Mouse (Mus musculus) midbrain, embryonic 12.5 days (tissue): ENCODE measurements at regions not wholly inside any gene's neighbourhood (a gene's known extent, or its start where the extent isn't known, plus 50 kb on each side); places are given as distances from the start of the nearest gene placed in this dataset.

ENCODE experiments used
- ATAC-seq: fragments of 200-750 bp; cut with Nextera tagmentation; 2 replicates; pipeline ENCODE4 v1.8.0; 2017; ENCODE audit warnings: low read depth, moderate TSS enrichment, moderate library complexity; ENCODE audit not compliant: low FRiP score
- H3K27ac ChIP-seq: fragments of 300-500 bp; sonication (generic); replicated peaks from 2 replicates; pipeline ENCODE4 v1.5.1; 2016; ENCODE audit warnings: mild to moderate bottlenecking
- H3K27me3 ChIP-seq: fragments of 300-500 bp; sonication (generic); 2 replicates; pipeline ENCODE4 v1.6.1; 2016; ENCODE audit warnings: mild to moderate bottlenecking
- H3K36me3 ChIP-seq: fragments of 300-500 bp; sonication (generic); 2 replicates; pipeline ENCODE4 v1.6.1; 2016
- H3K4me1 ChIP-seq: fragments of 300-500 bp; sonication (generic); 2 replicates; pipeline ENCODE4 v1.6.1; 2016
- H3K4me2 ChIP-seq: fragments of 300-500 bp; sonication (generic); replicated peaks from 2 replicates; pipeline ENCODE4 v1.6.1; 2016; ENCODE audit warnings: mild to moderate bottlenecking, moderate library complexity
- H3K4me3 ChIP-seq: fragments of 300-500 bp; sonication (generic); 2 replicates; pipeline ENCODE4 v1.5.1; 2016; ENCODE audit warnings: mild to moderate bottlenecking
- H3K9ac ChIP-seq: fragments of 300-500 bp; sonication (generic); replicated peaks from 2 replicates; pipeline ENCODE4 v1.6.1; 2016; ENCODE audit warnings: mild to moderate bottlenecking, moderate library complexity
- H3K9me3 ChIP-seq: fragments of 300-500 bp; sonication (generic); 2 replicates; pipeline ENCODE4 v1.6.1; 2016; ENCODE audit warnings: mild to moderate bottlenecking
- WGBS: fragments of 180-500 bp; shearing (Covaris S2); methylation state at CpG from one replicate; pipeline ENCODE4 v1.1.7; 2016; 5-methylcytosine and 5-hydroxymethylcytosine counted together

- no peak overlapping the region for H3K27ac ChIP-seq
- WGBS, result 66% methylated on average over 12 of the region's 12 CpGs
- no peak overlapping the region for H3K4me2 ChIP-seq
- no peaks in the 10 kb centered on the region for H3K36me3 ChIP-seq
- H3K9me3 ChIP-seq, result no peaks in the 10 kb centered on the region
- no peak for ATAC-seq
- H3K9ac ChIP-seq, result no peak overlapping the region
- H3K4me3 ChIP-seq, result no peak overlapping the region
- H3K4me1 ChIP-seq, result no peaks in the 10 kb centered on the region
- no peaks in the 10 kb centered on the region for H3K27me3 ChIP-seq
Measured at GRCm38 (mm10) chr7:78971644-78972313, 58.6 kb downstream of the Isg20 start.

- H3K4me2 ChIP-seq, result peak overlapping the region; percentile 79
- H3K9ac ChIP-seq, result peak overlapping the region; percentile 46; the same call in 1 of the 2 replicates
- no peaks in the 10 kb centered on the region for H3K36me3 ChIP-seq
- no peak overlapping the region for H3K27ac ChIP-seq
- WGBS, result 36% methylated on average over 5 of the region's 5 CpGs
- H3K9me3 ChIP-seq, result no peaks in the 10 kb centered on the region
- H3K4me3 ChIP-seq, result peak overlapping the region; percentile 46
- H3K27me3 ChIP-seq, result peaks cover 13% of the 10 kb centered on the region
- peaks cover 9% of the 10 kb centered on the region for H3K4me1 ChIP-seq
- peak; percentile 56 for ATAC-seq
Measured at GRCm38 (mm10) chr7:78989751-78990206, 63.5 kb upstream of the Acan start.

GRCm38 (mm10) chr7:78990302-78991038, 62.8 kb upstream of the Acan start:
- Histone ChIP-seq H3K9me3 (no peaks in the 10 kb centered on the region), H3K36me3 (no peaks in the 10 kb centered on the region), H3K4me3 (peak overlapping the region; percentile 46), H3K27me3 (peaks cover 13% of the 10 kb centered on the region), H3K4me1 (peaks cover 9% of the 10 kb centered on the region), H3K27ac (no peak overlapping the region), H3K9ac (peak overlapping the region; percentile 46), H3K4me2 (peak overlapping the region; percentile 79)
- peak; percentile 85 for ATAC-seq
- 3% methylated on average over 27 of the region's 27 CpGs for WGBS

GRCm38 (mm10) chr7:78992991-78993390, 60.3 kb upstream of the Acan start:
- no peak for ATAC-seq
- Histone ChIP-seq H3K9ac (no peak overlapping the region), H3K27ac (no peak overlapping the region), H3K4me3 (no peak overlapping the region), H3K27me3 (peaks cover 13% of the 10 kb centered on the region), H3K9me3 (no peaks in the 10 kb centered on the region), H3K4me1 (peaks cover 9% of the 10 kb centered on the region), H3K4me2 (no peak overlapping the region), H3K36me3 (no peaks in the 10 kb centered on the region)
- 92% methylated on average over 7 of the region's 7 CpGs for WGBS

GRCm38 (mm10) chr7:78994134-78994533, 59.1 kb upstream of the Acan start:
- 90% methylated on average over 8 of the region's 8 CpGs for WGBS
- H3K27ac ChIP-seq, result no peak overlapping the region
- H3K4me3 ChIP-seq, result no peak overlapping the region
- ATAC-seq, result no peak
- no peaks in the 10 kb centered on the region for H3K9me3 ChIP-seq
- H3K27me3 ChIP-seq, result peaks cover 13% of the 10 kb centered on the region
- no peak overlapping the region for H3K4me2 ChIP-seq
- H3K4me1 ChIP-seq, result peaks cover 9% of the 10 kb centered on the region
- H3K9ac ChIP-seq, result no peak overlapping the region
- no peaks in the 10 kb centered on the region for H3K36me3 ChIP-seq

GRCm38 (mm10) chr7:78995034-78995433, 58.2 kb upstream of the Acan start:
- Histone ChIP-seq H3K4me3 (no peak overlapping the region), H3K4me2 (no peak overlapping the region), H3K9me3 (no peaks in the 10 kb centered on the region), H3K36me3 (no peaks in the 10 kb centered on the region), H3K4me1 (peaks cover 8% of the 10 kb centered on the region), H3K27ac (no peak overlapping the region), H3K9ac (no peak overlapping the region), H3K27me3 (peaks cover 13% of the 10 kb centered on the region)
- no peak for ATAC-seq
- WGBS, result 88% methylated on average over 2 of the region's 2 CpGs

GRCm38 (mm10) chr7:78995820-78996219, 57.5 kb upstream of the Acan start:
- H3K27me3 ChIP-seq, result peaks cover 8% of the 10 kb centered on the region
- no peaks in the 10 kb centered on the region for H3K9me3 ChIP-seq
- H3K36me3 ChIP-seq, result no peaks in the 10 kb centered on the region
- H3K9ac ChIP-seq, result no peak overlapping the region
- no peak overlapping the region for H3K4me2 ChIP-seq
- no peak for ATAC-seq
- H3K4me3 ChIP-seq, result no peak overlapping the region
- H3K27ac ChIP-seq, result no peak overlapping the region
- WGBS, result 79% methylated on average over 4 of the region's 4 CpGs
- peaks cover under 1% of the 10 kb centered on the region; the same call in 1 of the 2 replicates for H3K4me1 ChIP-seq
